Mouse (Mus musculus): Measurements from ENCODE around the gene 4930572O03Rik. TPM values are rescaled to one million over a fixed set of nuclear protein-coding genes. Genes with fewer than 3 reads are reported as not detected.
"Not testable (repeated sequence)": the region's sequence is repeated elsewhere in the genome, so short reads cannot be mapped to it uniquely, and the experiment has no call there.

Gene 4930572O03Rik
- polyA plus RNA-seq, 1 experiment from 2014 or later, result not detected

- H3K4me1 ChIP-seq (ENCODE audit: control insufficient read depth, insufficient read depth, low read length); H3K4me2 ChIP-seq; H3K36me3 ChIP-seq (ENCODE audit: control insufficient read depth, insufficient read depth, low read length); H3K4me3 ChIP-seq (ENCODE audit: low read depth, low read length); H3K27me3 ChIP-seq (ENCODE audit: control insufficient read depth, insufficient read depth, low read length); H3K27ac ChIP-seq (ENCODE audit: low read depth, low read length); H3K9ac ChIP-seq (ENCODE audit: low read length): not testable (repeated sequence)
- peak; percentile 81 for ATAC-seq (ENCODE audit: low FRiP score)
- H3K9me3 ChIP-seq (ENCODE audit: control insufficient read depth, low read length), result peaks cover 10% of the 10 kb centered on the region; the same call in 1 of the 2 replicates
- DNase-seq (ENCODE audit: low spot score, missing footprints), result peak; percentile 86
- 71% methylated on average over 13 of the region's 13 CpGs for WGBS
These were observed 23.4 kb upstream of the 4930572O03Rik start for GRCm38 (mm10) chr5:15679980-15680949.

DNA sequence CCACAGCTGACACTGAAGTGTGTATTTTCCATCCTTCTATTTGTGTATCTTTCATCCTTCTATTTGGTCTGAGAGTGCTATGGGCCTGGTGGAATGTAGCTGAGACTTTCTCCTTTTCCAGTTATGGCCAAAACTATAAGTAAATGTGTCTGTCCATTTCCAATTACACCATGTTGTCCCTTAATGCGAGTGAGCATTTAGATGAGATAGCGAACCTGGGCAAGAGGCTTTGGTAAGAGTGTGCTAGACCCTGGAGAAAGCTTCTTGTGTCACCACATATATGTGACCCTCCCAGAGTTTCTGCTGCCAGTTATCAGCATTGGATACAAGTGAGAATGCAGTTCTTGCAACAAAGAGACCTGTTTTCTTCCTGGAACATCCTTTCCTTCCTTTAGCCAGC lies 22.0 kb upstream of the 4930572O03Rik start:
- DNase-seq (ENCODE audit: low spot score, missing footprints), result peak; percentile 80
- WGBS, result 75% methylated on average over 2 of the region's 2 CpGs
- not testable (repeated sequence) for H3K4me1 ChIP-seq (ENCODE audit: control insufficient read depth, insufficient read depth, low read length); H3K36me3 ChIP-seq (ENCODE audit: control insufficient read depth, insufficient read depth, low read length); H3K27me3 ChIP-seq (ENCODE audit: control insufficient read depth, insufficient read depth, low read length); H3K4me3 ChIP-seq (ENCODE audit: low read depth, low read length); H3K27ac ChIP-seq (ENCODE audit: low read depth, low read length); H3K4me2 ChIP-seq; H3K9ac ChIP-seq (ENCODE audit: low read length); ATAC-seq (ENCODE audit: low FRiP score); H3K9me3 ChIP-seq (ENCODE audit: control insufficient read depth, low read length)

DNA sequence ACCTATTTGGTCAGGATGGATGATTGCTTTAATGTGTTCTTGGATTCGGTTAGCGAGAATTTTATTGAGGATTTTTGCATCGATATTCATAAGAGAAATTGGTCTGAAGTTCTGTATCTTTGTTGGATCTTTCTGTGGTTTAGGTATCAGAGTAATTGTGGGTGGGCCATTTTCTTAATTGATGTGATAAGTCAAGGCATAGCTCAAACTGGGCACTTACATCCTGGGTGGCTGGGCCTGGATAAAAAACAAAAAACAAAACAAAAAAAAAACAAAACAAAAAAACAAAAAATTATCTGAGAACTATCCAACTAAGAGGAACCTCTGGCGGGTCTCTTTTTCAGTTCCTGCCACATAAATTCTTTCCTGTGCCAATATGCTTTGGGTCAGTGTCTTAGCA lies 20.9 kb upstream of the 4930572O03Rik start:
- not testable (repeated sequence) for H3K9me3 ChIP-seq (ENCODE audit: control insufficient read depth, low read length); DNase-seq (ENCODE audit: low spot score, missing footprints); H3K4me1 ChIP-seq (ENCODE audit: control insufficient read depth, insufficient read depth, low read length); H3K9ac ChIP-seq (ENCODE audit: low read length); H3K36me3 ChIP-seq (ENCODE audit: control insufficient read depth, insufficient read depth, low read length); H3K4me2 ChIP-seq; H3K27ac ChIP-seq (ENCODE audit: low read depth, low read length); H3K4me3 ChIP-seq (ENCODE audit: low read depth, low read length); H3K27me3 ChIP-seq (ENCODE audit: control insufficient read depth, insufficient read depth, low read length)
- 85% methylated on average over 2 of the region's 4 CpGs for WGBS
- ATAC-seq (ENCODE audit: low FRiP score), result peak; percentile 64; the same call in 1 of the 2 replicates

- H3K27me3 ChIP-seq (ENCODE audit: control insufficient read depth, insufficient read depth, low read length); H3K4me3 ChIP-seq (ENCODE audit: low read depth, low read length); H3K36me3 ChIP-seq (ENCODE audit: control insufficient read depth, insufficient read depth, low read length); H3K27ac ChIP-seq (ENCODE audit: low read depth, low read length); H3K4me2 ChIP-seq; H3K4me1 ChIP-seq (ENCODE audit: control insufficient read depth, insufficient read depth, low read length); H3K9ac ChIP-seq (ENCODE audit: low read length): not testable (repeated sequence)
- H3K9me3 ChIP-seq (ENCODE audit: control insufficient read depth, low read length), result peaks cover 14% of the 10 kb centered on the region; the same call in 1 of the 2 replicates
- WGBS, result 89% methylated on average over 5 of the region's 8 CpGs
- peak; percentile 85 for ATAC-seq (ENCODE audit: low FRiP score)
- DNase-seq (ENCODE audit: low spot score, missing footprints), result peak; percentile 75
These were observed 17.8 kb upstream of the 4930572O03Rik start for GRCm38 (mm10) chr5:15674429-15675244.

DNA sequence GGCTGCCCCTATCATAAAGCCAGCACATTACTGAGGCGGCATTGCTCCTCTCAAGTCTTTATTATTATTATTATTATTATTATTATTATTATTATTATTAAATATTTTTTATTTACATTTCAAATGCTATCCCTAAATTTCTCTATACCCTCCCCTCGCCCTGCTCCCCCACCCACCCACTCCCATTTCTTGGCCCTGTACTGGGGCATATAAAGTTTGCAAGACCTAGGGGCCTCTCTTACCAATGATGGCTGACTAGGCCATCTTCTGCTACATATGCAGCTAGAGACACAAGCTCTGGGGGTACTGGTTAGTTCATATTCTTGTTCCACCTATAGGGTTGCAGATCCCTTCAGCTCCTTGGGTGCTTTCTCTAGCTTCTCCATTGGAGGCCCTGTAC lies 17.1 kb upstream of the 4930572O03Rik start:
- H3K27ac ChIP-seq (ENCODE audit: low read depth, low read length); H3K9ac ChIP-seq (ENCODE audit: low read length); H3K27me3 ChIP-seq (ENCODE audit: control insufficient read depth, insufficient read depth, low read length); H3K4me2 ChIP-seq; H3K4me3 ChIP-seq (ENCODE audit: low read depth, low read length); DNase-seq (ENCODE audit: low spot score, missing footprints); H3K36me3 ChIP-seq (ENCODE audit: control insufficient read depth, insufficient read depth, low read length); H3K4me1 ChIP-seq (ENCODE audit: control insufficient read depth, insufficient read depth, low read length): not testable (repeated sequence)
- ATAC-seq (ENCODE audit: low FRiP score), result 0 out of 2 replicates have a peak, but pooled peaks have one; percentile 54
- 77% methylated on average over 2 of the region's 2 CpGs for WGBS
- H3K9me3 ChIP-seq (ENCODE audit: control insufficient read depth, low read length), result peaks cover 11% of the 10 kb centered on the region; the same call in 1 of the 2 replicates

GRCm38 (mm10) chr5:15670789-15671188 lies 13.9 kb upstream of the 4930572O03Rik start:
- not testable (repeated sequence) for H3K36me3 ChIP-seq (ENCODE audit: control insufficient read depth, insufficient read depth, low read length); DNase-seq (ENCODE audit: low spot score, missing footprints); H3K27me3 ChIP-seq (ENCODE audit: control insufficient read depth, insufficient read depth, low read length); H3K4me3 ChIP-seq (ENCODE audit: low read depth, low read length); H3K9me3 ChIP-seq (ENCODE audit: control insufficient read depth, low read length); H3K4me2 ChIP-seq; H3K4me1 ChIP-seq (ENCODE audit: control insufficient read depth, insufficient read depth, low read length); H3K9ac ChIP-seq (ENCODE audit: low read length); H3K27ac ChIP-seq (ENCODE audit: low read depth, low read length)
- ATAC-seq (ENCODE audit: low FRiP score), result peak; percentile 77; the same call in 1 of the 2 replicates
- 86% methylated on average over 7 of the region's 18 CpGs for WGBS

GRCm38 (mm10) chr5:15663847-15664246 lies 7.0 kb upstream of the 4930572O03Rik start:
- H3K27me3 ChIP-seq (ENCODE audit: control insufficient read depth, insufficient read depth, low read length); H3K27ac ChIP-seq (ENCODE audit: low read depth, low read length); H3K4me1 ChIP-seq (ENCODE audit: control insufficient read depth, insufficient read depth, low read length); H3K4me2 ChIP-seq; DNase-seq (ENCODE audit: low spot score, missing footprints); H3K9ac ChIP-seq (ENCODE audit: low read length); H3K9me3 ChIP-seq (ENCODE audit: control insufficient read depth, low read length); H3K4me3 ChIP-seq (ENCODE audit: low read depth, low read length); H3K36me3 ChIP-seq (ENCODE audit: control insufficient read depth, insufficient read depth, low read length); ATAC-seq (ENCODE audit: low FRiP score): not testable (repeated sequence)
- WGBS, result 79% methylated on average over 7 of the region's 7 CpGs

DNA sequence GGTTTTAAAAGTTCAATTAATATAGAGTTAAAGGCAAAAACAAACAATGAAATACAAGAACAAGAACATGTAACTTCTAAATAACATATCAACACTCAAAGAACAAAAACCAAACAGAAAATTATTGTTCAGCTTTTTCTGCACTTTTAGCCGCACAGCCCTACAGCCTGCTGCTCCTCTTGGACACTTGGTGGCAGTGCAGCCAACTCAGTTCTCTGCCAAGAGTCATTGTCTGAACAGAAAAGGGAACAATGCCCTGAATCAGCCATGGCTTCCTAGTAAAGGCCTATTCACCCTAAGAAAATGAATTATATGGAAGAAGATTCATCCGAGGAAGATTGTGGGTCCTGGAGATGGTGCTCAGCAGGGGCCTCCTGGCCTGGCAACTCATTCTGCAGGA lies 4.5 kb downstream of the 4930572O03Rik start:
- not testable (repeated sequence) for H3K4me1 ChIP-seq (ENCODE audit: control insufficient read depth, insufficient read depth, low read length); H3K27ac ChIP-seq (ENCODE audit: low read depth, low read length); H3K27me3 ChIP-seq (ENCODE audit: control insufficient read depth, insufficient read depth, low read length); H3K36me3 ChIP-seq (ENCODE audit: control insufficient read depth, insufficient read depth, low read length); H3K4me3 ChIP-seq (ENCODE audit: low read depth, low read length); H3K4me2 ChIP-seq; H3K9ac ChIP-seq (ENCODE audit: low read length); DNase-seq (ENCODE audit: low spot score, missing footprints); ATAC-seq (ENCODE audit: low FRiP score); H3K9me3 ChIP-seq (ENCODE audit: control insufficient read depth, low read length)
- WGBS, result 71% methylated on average over 2 of the region's 2 CpGs

- H3K9ac ChIP-seq (ENCODE audit: low read length); H3K27me3 ChIP-seq (ENCODE audit: control insufficient read depth, insufficient read depth, low read length); H3K4me1 ChIP-seq (ENCODE audit: control insufficient read depth, insufficient read depth, low read length); H3K9me3 ChIP-seq (ENCODE audit: control insufficient read depth, low read length); H3K36me3 ChIP-seq (ENCODE audit: control insufficient read depth, insufficient read depth, low read length); H3K4me2 ChIP-seq; H3K27ac ChIP-seq (ENCODE audit: low read depth, low read length); H3K4me3 ChIP-seq (ENCODE audit: low read depth, low read length); ATAC-seq (ENCODE audit: low FRiP score): not testable (repeated sequence)
- peak; percentile 77 for DNase-seq (ENCODE audit: low spot score, missing footprints)
- 32% methylated on average over 6 of the region's 6 CpGs for WGBS
These were observed 11.2 kb downstream of the 4930572O03Rik start for GRCm38 (mm10) chr5:15645707-15646106.

All from midbrain, embryonic 11.5 days (tissue).